Mouse (Mus musculus): ENCODE measurements around the gene Maco1.

GRCm38 (mm10) chr4:134756953-134757352 lies 96.2 kb downstream of the Maco1 start:
- TF ChIP-seq POLR2A (IDR thresholded peaks at IDR 0.05; ENCODE audit: borderline replicate concordance, low read depth, low read length) (no peak), CTCF (IDR thresholded peaks at IDR 0.05; ENCODE audit: low read depth, low read length) (no peak)

Data from bone marrow macrophage, adult 2 months (primary cell).